Mouse (Mus musculus): Measurements from ENCODE around the gene Rnf24. TPM values are rescaled to one million over a fixed set of nuclear protein-coding genes. Genes with fewer than 3 reads are reported as not detected.
"Not testable (repeated sequence)": the region's sequence is repeated elsewhere in the genome, so short reads cannot be mapped to it uniquely, and the experiment has no call there.

Gene Rnf24
- total RNA-seq, 4 experiments from 2014 or later: 1.4 to 2.3 (median 1.4) TPM

DNA sequence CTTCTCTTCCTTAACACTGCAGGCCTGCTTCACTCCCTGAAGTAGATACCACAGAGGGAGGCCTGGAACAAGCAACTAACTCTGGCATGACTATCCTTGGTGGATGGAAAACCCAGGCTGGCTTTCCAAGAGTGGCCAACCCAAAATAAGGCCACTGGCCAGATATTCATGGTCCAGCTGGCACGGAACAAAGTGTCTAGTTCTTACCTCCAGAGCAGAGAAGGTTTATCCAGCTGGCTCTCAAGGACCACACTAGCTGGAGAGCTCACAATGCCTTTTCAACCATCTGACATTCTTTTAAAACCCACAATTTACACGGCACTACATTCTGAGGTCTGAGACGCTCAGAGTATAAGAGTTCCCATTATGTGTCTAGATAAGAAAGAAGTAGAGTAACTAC lies 8.2 kb downstream of the Rnf24 start:
- DNase-seq (ENCODE audit: low spot score in 2 of 2): peak; percentile 34 to 47

DNA sequence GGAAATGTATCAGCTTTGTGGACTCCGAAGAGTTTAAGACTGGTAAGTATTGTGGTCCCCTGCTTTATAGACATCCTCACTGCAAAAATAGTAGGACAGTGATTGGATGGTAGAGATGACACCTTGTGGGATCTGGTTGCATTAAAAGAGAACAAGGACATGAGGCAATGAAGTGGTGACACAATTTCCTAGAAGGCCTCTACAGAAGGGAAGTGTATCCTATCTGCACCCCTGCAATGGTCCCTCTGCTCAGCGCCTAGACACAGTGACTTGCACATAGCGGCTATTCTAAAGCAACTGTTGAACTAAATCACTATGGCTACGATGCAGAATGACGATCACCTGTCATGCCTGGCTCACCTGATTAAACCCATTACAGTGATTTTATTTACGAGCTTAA lies 15.1 kb downstream of the Rnf24 start:
- DNase-seq (ENCODE audit: low spot score in 2 of 2): no peak

DNA sequence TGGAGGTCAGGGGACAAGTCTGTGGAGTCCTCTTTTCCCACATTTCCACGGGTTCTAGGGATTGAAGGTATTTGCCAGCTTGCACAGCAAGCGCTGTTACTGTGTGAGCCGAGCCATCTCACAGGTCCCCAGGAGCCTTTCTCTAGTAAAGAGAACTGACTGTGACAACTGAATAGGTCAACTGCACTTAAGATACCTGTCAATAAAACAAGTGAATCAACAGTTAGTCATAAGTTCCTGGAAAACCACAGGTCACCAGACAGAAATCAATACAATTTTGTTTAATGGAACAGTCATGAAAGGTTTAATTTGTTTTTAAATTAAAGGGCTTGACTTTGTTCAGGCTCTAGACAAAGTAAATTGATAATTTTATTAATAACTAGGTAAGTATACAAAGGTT lies 22.1 kb downstream of the Rnf24 start:
- DNase-seq (ENCODE audit: low spot score in 2 of 2): no peak

DNA sequence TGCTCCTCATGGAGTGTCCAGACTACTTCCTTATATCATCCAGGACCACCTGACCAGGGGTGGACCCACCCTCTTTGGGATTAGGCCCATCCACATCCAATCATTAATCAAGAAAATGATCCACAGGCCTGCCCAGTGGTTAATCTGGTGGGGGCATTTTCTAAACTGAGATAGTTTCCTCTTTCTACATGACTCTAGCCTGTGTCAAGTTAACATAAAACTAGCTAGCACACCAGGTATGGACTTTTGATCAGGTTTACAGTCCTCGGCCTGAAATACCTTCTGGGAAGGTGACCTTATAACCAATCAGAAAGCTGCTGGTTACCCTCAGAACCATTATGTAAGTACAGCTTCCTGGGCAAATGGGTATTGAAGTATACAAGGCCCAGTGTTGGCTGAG lies 23.7 kb downstream of the Rnf24 start:
- DNase-seq (ENCODE audit: low spot score in 2 of 2): no peak

DNA sequence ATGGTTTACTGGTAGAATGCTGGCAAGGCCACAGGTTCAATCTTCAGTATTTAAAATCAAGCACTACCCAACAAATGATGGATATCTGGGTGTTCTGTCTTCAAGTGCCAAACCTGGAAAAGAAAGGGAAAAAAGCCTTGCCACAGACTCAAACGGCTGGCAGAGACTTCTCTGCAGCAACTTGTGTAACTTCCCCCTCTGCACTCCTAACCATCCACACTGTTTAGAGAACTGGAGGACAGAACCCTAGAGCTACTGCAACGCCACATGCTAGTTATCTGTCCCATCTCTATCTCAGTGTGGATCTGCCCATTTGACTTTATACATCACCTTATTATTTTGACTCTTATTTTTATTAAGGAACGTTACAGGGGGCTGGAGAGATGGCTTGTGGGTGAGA lies 26.6 kb downstream of the Rnf24 start:
- no peak for DNase-seq (ENCODE audit: low spot score in 2 of 2)

- no peak for DNase-seq (ENCODE audit: low spot score in 2 of 2)
Measured at GRCm38 (mm10) chr2:131323675-131324074, 29.0 kb downstream of the Rnf24 start.

DNA sequence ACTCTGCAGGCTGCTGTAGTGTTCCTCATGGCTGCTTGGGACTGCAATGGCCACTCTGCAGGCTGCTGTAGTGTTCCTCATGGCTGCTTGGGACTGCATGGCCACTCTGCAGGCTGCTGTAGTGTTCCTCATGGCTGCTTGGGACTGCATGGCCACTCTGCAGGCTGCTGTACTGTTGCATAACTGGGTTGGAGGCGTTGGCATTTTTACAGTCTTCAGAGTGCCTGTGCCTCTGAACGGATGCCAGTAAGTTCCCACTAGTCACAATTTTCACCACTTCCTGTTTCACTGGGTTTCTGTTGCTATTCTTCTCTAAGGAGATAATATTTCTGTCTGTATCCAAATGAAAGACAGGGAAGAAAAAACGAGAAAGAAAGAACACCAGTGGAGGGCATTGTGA lies 31.5 kb downstream of the Rnf24 start:
- DNase-seq (ENCODE audit: low spot score in 2 of 2): not testable (repeated sequence)

- no peak for DNase-seq (ENCODE audit: low spot score in 2 of 2)
Measured at GRCm38 (mm10) chr2:131319401-131319800, 33.3 kb downstream of the Rnf24 start.

- no peak for DNase-seq (ENCODE audit: low spot score in 2 of 2)
Measured at GRCm38 (mm10) chr2:131316167-131316566, 36.5 kb downstream of the Rnf24 start.

GRCm38 (mm10) chr2:131309296-131309695 lies 43.4 kb downstream of the Rnf24 start:
- no peak for DNase-seq (ENCODE audit: low spot score in 2 of 2)

DNA sequence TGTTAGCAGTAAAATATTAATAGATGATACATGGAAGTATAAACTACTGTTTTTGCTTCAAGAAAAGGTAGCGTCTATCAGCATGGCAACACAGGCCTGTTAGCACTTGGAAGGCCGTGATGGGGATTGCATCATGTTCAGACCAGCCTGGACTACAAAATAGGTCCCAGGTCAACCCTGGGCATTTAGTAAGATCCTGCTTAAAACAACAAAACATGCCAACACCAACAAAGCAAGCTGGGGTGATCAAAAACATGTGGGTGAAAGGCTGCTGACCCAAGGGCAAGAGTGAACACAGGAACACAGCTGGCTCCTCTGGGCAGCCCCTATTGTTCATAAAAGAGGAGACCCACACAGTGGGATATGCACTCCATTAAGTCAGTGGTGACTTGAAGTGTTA lies 44.9 kb downstream of the Rnf24 start:
- no peak for DNase-seq (ENCODE audit: low spot score in 2 of 2)

DNA sequence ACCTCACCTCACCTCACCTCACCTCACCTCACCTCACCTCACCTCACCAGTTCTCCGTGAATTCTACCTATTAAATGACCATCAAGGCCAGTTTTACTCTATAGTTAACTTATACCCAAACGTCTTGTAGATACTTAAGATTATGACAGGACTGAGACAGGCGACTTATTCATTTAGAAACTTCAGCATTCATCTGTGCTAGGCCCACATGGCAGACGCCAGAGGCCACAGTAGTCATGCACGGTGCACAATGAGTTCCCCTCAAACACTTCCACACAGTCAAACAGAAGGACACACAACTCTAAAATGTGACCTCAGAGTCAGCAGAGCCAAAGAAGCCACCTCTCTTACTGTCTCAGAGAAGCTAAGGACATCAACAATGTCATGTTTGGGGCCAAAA lies 45.3 kb downstream of the Rnf24 start:
- DNase-seq (ENCODE audit: low spot score in 2 of 2): no peak

DNA sequence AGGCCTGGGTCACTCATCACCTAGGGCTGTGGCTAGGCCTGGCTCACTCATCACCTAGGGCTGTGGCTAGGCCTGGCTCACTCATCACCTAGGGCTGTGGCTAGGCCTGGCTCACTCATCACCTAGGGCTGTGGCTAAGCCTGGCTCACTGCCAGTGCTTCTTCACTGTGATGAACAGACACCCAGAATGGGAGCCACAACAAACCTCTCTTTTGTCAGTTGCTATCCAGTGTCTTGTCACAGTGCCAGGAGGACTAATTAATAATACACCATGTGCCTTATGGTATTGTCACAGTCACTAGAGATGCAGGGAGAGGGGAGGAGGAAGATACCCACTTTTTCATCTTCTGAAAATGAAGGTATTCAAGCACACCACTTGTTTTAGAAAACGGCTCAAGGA lies 47.5 kb downstream of the Rnf24 start:
- not testable (repeated sequence) for DNase-seq (ENCODE audit: low spot score in 2 of 2)

DNA sequence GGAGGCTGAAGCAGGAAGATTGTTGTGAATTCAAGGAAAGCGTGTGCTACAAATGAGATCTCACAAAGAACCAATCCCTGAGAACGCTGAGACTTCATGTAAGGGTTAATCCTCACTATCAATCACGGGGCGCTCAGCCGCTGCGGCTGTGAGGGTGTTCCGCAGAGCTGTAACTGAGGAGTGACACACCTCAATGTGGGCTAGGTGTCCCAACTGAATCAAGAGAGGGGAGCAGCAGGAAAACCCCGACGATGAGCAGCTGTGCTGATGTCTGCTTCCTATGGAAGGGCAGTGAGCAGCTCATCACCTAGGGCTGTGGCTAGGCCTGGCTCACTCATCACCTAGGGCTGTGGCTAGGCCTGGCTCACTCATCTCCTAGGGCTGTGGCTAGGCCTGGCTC lies 48.2 kb downstream of the Rnf24 start:
- no peak for DNase-seq (ENCODE audit: low spot score in 2 of 2)

GRCm38 (mm10) chr2:131301635-131302034 lies 51.1 kb downstream of the Rnf24 start:
- DNase-seq (ENCODE audit: low spot score in 2 of 2): no peak

DNA sequence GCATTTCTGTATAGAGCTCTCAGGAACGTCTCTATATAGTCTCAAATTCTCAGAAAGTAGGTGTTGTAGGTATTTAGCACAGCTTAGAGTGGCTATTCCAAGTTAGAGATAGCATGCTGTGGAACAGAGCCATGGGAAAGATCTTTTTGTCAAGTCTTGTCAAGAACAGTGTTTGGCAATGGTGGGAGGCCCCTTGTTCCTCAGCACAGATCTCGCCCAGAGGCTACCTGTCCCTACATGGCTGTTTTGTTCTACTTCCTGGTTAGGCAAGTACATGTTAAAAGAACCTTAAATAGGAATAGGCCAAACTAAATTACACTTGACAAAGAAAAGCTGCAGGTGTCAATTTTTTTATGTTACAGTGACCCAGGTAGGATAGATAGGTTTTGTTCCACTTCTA lies 52.2 kb downstream of the Rnf24 start:
- no peak for DNase-seq (ENCODE audit: low spot score in 2 of 2)

DNA sequence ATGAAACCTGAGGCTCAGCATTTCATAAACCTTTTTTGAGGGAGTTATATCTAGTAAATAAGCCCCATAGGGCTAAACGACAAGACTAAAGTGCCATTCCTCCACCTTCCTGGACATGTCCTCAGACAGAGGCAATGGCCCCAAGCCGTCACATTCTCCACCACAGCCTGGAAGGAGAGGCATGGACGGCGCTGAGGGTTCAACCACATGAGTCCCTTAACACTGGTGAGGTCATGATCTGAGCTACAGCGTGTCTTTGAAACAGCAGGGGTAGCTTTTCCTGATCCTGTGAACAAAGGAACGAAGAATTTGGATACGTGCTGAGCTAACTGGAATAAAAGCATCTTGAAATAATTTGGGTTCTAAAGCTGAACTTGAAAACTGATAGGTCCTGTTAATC lies 54.0 kb downstream of the Rnf24 start:
- DNase-seq (ENCODE audit: low spot score in 2 of 2): not testable (repeated sequence)

DNA sequence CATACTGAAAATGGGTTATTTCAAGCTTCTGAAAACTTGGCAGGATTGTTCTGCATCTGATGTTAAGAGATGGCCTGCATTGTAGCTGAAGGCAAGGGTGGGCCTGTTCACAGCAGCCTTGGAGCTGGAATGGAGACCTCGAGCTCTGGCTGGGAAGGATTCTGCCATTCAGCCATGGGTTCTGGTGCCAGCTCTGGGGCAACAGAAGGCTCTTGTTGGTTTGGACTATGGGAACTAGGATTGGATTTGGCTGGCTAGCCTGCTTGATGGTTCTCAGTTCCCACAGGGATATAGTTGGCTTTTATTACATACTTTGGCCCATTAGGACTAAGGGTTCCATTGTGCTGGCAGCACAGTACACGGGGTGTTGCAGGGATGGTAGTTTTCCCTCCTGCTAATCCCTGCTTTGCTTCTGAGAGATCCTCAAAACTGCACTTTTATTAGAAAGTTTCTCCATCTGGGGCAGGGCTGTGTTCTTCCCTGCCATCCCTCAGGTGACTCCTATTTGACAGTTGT lies 55.9 kb downstream of the Rnf24 start:
- DNase-seq (ENCODE audit: low spot score in 2 of 2): no peak

DNA sequence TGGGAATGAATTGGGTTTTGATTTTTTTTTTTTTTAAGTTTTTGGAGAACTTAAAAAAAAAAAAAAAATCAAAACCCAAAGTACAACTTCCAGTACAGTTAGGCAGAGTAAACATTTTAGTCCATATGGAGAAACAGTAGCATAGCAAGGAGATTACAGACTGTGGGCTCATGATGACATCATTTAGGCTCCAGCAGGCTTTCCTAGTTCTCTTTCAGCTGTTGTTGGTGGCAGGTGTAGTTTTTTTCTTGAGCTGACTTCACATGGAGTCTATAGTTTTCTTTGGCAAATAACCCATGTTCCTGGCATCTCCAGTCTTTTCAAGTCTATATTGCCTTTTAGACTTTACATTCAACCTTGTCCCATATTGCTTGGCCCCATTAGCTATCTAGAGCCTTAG lies 62.0 kb downstream of the Rnf24 start:
- DNase-seq (ENCODE audit: low spot score in 2 of 2): no peak

DNA sequence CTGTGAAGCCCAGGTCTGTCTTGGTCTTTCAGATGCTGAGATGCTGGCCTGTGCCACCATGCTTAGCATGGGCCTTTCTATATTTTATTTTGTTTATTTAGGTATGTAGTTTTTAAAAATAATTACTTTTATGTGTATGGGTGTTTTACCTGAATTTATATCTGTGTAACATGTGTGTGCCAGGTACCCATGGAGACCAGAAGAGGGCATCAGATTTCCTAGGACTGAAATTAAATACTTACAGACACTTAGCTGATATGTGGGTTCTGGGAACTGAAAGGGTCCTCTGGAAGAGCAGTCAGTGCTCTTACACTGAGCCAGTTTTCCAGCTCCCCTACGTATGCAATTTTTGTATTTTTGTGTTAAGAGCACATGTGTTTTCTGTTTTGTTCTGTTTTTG lies 66.4 kb downstream of the Rnf24 start:
- no peak for DNase-seq (ENCODE audit: low spot score in 2 of 2)

DNA sequence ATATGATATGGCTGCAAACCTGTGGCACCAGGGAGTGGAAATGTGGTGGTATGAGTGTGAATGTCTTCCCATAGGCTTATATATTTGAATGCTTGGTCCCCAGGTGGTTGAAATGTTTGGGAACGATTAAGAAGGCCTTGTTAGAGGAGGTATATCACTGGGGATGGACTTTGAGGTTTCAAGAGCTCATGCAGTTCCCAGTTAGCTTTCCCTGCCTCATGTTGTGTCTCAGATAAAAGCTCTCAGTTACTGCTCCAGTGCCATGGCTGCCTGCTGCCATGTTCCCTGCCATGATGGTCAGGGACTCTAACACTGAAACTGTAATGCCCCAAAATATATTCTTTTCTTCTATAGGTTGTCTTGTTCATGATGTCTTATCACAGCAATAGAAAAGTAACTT lies 71.1 kb downstream of the Rnf24 start:
- DNase-seq (ENCODE audit: low spot score in 2 of 2): no peak

GRCm38 (mm10) chr2:131276722-131277121 lies 76.0 kb downstream of the Rnf24 start:
- DNase-seq (ENCODE audit: low spot score in 2 of 2): no peak

- no peak for DNase-seq (ENCODE audit: low spot score in 2 of 2)
Measured at GRCm38 (mm10) chr2:131275493-131275892, 77.2 kb downstream of the Rnf24 start.

GRCm38 (mm10) chr2:131265056-131265455 lies 87.6 kb downstream of the Rnf24 start:
- no peak for DNase-seq (ENCODE audit: low spot score in 2 of 2)
